Mouse (Mus musculus): Measurements from ENCODE around the gene Slc12a8. TPM values are rescaled to one million over a fixed set of nuclear protein-coding genes. Genes with fewer than 3 reads are reported as not detected.
A peak's percentile ranks its signal among the peaks of the same experiment; 100 is the strongest.

The Slc12a8 gene
- polyA plus RNA-seq, 1 experiment from 2014 or later: 1.8 TPM

- Histone ChIP-seq H3K9ac (replicated peaks; ENCODE audit: low read depth, low read length) (no peak overlapping the region), H3K4me3 (ENCODE audit: low read depth, low read length) (no peak overlapping the region), H3K4me2 (replicated peaks; ENCODE audit: low read depth, low read length) (no peak overlapping the region), H3K9me3 (ENCODE audit: control insufficient read depth, low read depth, low read length) (no peaks in the 10 kb centered on the region), H3K4me1 (ENCODE audit: control insufficient read depth, insufficient read depth, low read length) (peaks cover 52% of the 10 kb centered on the region), H3K27me3 (ENCODE audit: control insufficient read depth, insufficient read depth, low read length) (no peaks in the 10 kb centered on the region), H3K36me3 (ENCODE audit: control insufficient read depth, insufficient read depth, low read length) (no peaks in the 10 kb centered on the region), H3K27ac (ENCODE audit: low read length) (peak overlapping the region; percentile 39; the same call in 1 of the 2 replicates)
- no peak for ATAC-seq (ENCODE audit: insufficient number of reproducible peaks, insufficient read depth, low FRiP score, low read depth)
- WGBS: 90% methylated on average over 8 of the region's 8 CpGs
These were observed 65.4 kb downstream of the Slc12a8 start for GRCm38 (mm10) chr16:33582495-33582894.

GRCm38 (mm10) chr16:33583333-33583732 lies 66.2 kb downstream of the Slc12a8 start:
- Histone ChIP-seq H3K4me1 (ENCODE audit: control insufficient read depth, insufficient read depth, low read length) (peaks cover 55% of the 10 kb centered on the region), H3K27me3 (ENCODE audit: control insufficient read depth, insufficient read depth, low read length) (no peaks in the 10 kb centered on the region), H3K36me3 (ENCODE audit: control insufficient read depth, insufficient read depth, low read length) (no peaks in the 10 kb centered on the region), H3K4me2 (replicated peaks; ENCODE audit: low read depth, low read length) (peak overlapping the region; percentile 37; the same call in 1 of the 2 replicates), H3K9ac (replicated peaks; ENCODE audit: low read depth, low read length) (no peak overlapping the region), H3K27ac (ENCODE audit: low read length) (peak overlapping the region; percentile 99), H3K9me3 (ENCODE audit: control insufficient read depth, low read depth, low read length) (no peaks in the 10 kb centered on the region), H3K4me3 (ENCODE audit: low read depth, low read length) (no peak overlapping the region)
- no peak for ATAC-seq (ENCODE audit: insufficient number of reproducible peaks, insufficient read depth, low FRiP score, low read depth)
- WGBS: 45% methylated on average over 3 of the region's 3 CpGs

- peaks cover 55% of the 10 kb centered on the region for H3K4me1 ChIP-seq (ENCODE audit: control insufficient read depth, insufficient read depth, low read length)
- peak overlapping the region; percentile 99 for H3K27ac ChIP-seq (ENCODE audit: low read length)
- no peaks in the 10 kb centered on the region for H3K36me3 ChIP-seq (ENCODE audit: control insufficient read depth, insufficient read depth, low read length)
- WGBS: 15% methylated on average over 19 of the region's 19 CpGs
- H3K9ac ChIP-seq (replicated peaks; ENCODE audit: low read depth, low read length): peak overlapping the region; percentile 25; the same call in 1 of the 2 replicates
- peak overlapping the region; percentile 2; the same call in 1 of the 2 replicates for H3K4me3 ChIP-seq (ENCODE audit: low read depth, low read length)
- no peaks in the 10 kb centered on the region for H3K27me3 ChIP-seq (ENCODE audit: control insufficient read depth, insufficient read depth, low read length)
- no peaks in the 10 kb centered on the region for H3K9me3 ChIP-seq (ENCODE audit: control insufficient read depth, low read depth, low read length)
- peak; percentile 30; the same call in 1 of the 2 replicates for ATAC-seq (ENCODE audit: insufficient number of reproducible peaks, insufficient read depth, low FRiP score, low read depth)
- H3K4me2 ChIP-seq (replicated peaks; ENCODE audit: low read depth, low read length): peak overlapping the region; percentile 37
These were observed 66.8 kb downstream of the Slc12a8 start for GRCm38 (mm10) chr16:33583881-33584454.

GRCm38 (mm10) chr16:33584455-33585082 lies 67.4 kb downstream of the Slc12a8 start:
- peak overlapping the region; percentile 2; the same call in 1 of the 2 replicates for H3K4me3 ChIP-seq (ENCODE audit: low read depth, low read length)
- H3K4me2 ChIP-seq (replicated peaks; ENCODE audit: low read depth, low read length): peak overlapping the region; percentile 37
- WGBS: 13% methylated on average over 13 of the region's 13 CpGs
- ATAC-seq (ENCODE audit: insufficient number of reproducible peaks, insufficient read depth, low FRiP score, low read depth): peak; percentile 77
- no peaks in the 10 kb centered on the region for H3K9me3 ChIP-seq (ENCODE audit: control insufficient read depth, low read depth, low read length)
- H3K36me3 ChIP-seq (ENCODE audit: control insufficient read depth, insufficient read depth, low read length): no peaks in the 10 kb centered on the region
- H3K27ac ChIP-seq (ENCODE audit: low read length): peak overlapping the region; percentile 99
- H3K4me1 ChIP-seq (ENCODE audit: control insufficient read depth, insufficient read depth, low read length): peaks cover 55% of the 10 kb centered on the region
- peak overlapping the region; percentile 25; the same call in 1 of the 2 replicates for H3K9ac ChIP-seq (replicated peaks; ENCODE audit: low read depth, low read length)
- no peaks in the 10 kb centered on the region for H3K27me3 ChIP-seq (ENCODE audit: control insufficient read depth, insufficient read depth, low read length)

DNA sequence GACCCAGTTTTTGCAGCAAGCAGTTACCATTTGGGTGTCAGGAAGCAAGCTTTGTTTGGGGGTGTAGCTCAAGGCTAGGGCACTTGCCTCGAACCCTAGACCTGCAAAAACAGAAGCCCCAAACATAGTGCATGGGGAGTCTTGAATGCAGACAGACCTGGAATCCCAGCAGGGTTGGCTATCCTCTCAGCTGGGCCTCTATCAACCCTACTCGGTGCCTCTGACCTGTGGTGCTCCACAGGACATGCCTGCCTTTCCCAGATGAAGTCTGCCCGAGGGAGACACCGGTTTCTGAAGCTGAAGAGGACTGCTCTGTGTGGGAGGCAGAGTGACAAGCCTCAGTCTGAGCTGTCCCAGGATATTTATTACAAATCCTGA lies 67.9 kb downstream of the Slc12a8 start:
- H3K27me3 ChIP-seq (ENCODE audit: control insufficient read depth, insufficient read depth, low read length): no peaks in the 10 kb centered on the region
- peak; percentile 16; the same call in 1 of the 2 replicates for ATAC-seq (ENCODE audit: insufficient number of reproducible peaks, insufficient read depth, low FRiP score, low read depth)
- no peak overlapping the region for H3K9ac ChIP-seq (replicated peaks; ENCODE audit: low read depth, low read length)
- H3K36me3 ChIP-seq (ENCODE audit: control insufficient read depth, insufficient read depth, low read length): no peaks in the 10 kb centered on the region
- WGBS: 13% methylated on average over 4 of the region's 4 CpGs
- H3K27ac ChIP-seq (ENCODE audit: low read length): peak overlapping the region; percentile 99
- no peaks in the 10 kb centered on the region for H3K9me3 ChIP-seq (ENCODE audit: control insufficient read depth, low read depth, low read length)
- H3K4me3 ChIP-seq (ENCODE audit: low read depth, low read length): no peak overlapping the region
- no peak overlapping the region for H3K4me2 ChIP-seq (replicated peaks; ENCODE audit: low read depth, low read length)
- H3K4me1 ChIP-seq (ENCODE audit: control insufficient read depth, insufficient read depth, low read length): peaks cover 55% of the 10 kb centered on the region

DNA sequence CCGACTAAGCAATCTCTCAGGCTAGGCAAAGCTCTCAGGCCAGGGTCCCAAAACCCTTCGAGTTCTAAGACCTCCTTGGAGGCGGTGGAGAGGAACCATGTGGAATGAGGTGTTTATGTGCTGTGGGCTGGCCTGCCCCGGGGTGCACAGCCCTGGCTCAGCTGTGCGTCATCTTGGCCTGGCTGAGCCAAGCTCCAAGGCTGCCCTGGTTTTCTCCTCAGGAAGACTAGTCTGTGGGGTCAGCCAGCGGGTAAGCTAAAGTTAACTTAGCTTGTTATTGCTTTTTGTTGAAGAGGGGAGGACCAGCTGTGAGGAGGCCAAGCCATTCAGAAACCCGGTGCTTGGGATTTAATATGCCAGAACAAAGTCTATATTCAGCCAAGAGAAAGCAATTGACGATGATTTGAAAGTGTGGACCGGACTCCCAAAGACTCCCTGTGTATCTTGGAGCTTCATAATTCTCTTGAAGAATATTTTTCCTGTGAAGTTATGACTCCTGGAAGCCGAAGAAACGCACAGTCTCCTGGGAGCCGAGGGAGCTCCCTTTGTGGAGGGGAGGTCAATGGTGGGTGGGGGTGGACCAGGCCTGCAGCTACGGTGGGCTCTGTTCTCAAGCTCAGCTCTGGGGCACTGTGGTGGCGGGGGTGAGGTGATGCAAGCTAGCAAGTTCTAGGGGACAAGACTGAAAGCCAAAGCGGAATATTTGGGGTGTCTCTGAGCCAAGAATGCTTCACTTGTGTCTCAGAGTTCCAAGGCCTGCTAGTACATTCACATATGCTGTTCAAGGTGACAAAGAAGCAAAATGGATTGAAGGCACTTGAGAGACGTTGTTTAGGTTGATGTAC lies 70.4 kb downstream of the Slc12a8 start:
- H3K27me3 ChIP-seq (ENCODE audit: control insufficient read depth, insufficient read depth, low read length): no peaks in the 10 kb centered on the region
- peaks cover 40% of the 10 kb centered on the region for H3K4me1 ChIP-seq (ENCODE audit: control insufficient read depth, insufficient read depth, low read length)
- H3K9ac ChIP-seq (replicated peaks; ENCODE audit: low read depth, low read length): no peak overlapping the region
- H3K4me3 ChIP-seq (ENCODE audit: low read depth, low read length): no peak overlapping the region
- peak overlapping the region; percentile 79 for H3K27ac ChIP-seq (ENCODE audit: low read length)
- ATAC-seq (ENCODE audit: insufficient number of reproducible peaks, insufficient read depth, low FRiP score, low read depth): peak; percentile 28; the same call in 1 of the 2 replicates
- WGBS: 52% methylated on average over 16 of the region's 16 CpGs
- no peak overlapping the region for H3K4me2 ChIP-seq (replicated peaks; ENCODE audit: low read depth, low read length)
- no peaks in the 10 kb centered on the region for H3K36me3 ChIP-seq (ENCODE audit: control insufficient read depth, insufficient read depth, low read length)
- no peaks in the 10 kb centered on the region for H3K9me3 ChIP-seq (ENCODE audit: control insufficient read depth, low read depth, low read length)

GRCm38 (mm10) chr16:33588845-33589244 lies 71.7 kb downstream of the Slc12a8 start:
- Histone ChIP-seq H3K9me3 (ENCODE audit: control insufficient read depth, low read depth, low read length) (no peaks in the 10 kb centered on the region), H3K4me3 (ENCODE audit: low read depth, low read length) (no peak overlapping the region), H3K4me2 (replicated peaks; ENCODE audit: low read depth, low read length) (no peak overlapping the region), H3K36me3 (ENCODE audit: control insufficient read depth, insufficient read depth, low read length) (no peaks in the 10 kb centered on the region), H3K4me1 (ENCODE audit: control insufficient read depth, insufficient read depth, low read length) (peaks cover 35% of the 10 kb centered on the region), H3K27me3 (ENCODE audit: control insufficient read depth, insufficient read depth, low read length) (no peaks in the 10 kb centered on the region), H3K27ac (ENCODE audit: low read length) (no peak overlapping the region), H3K9ac (replicated peaks; ENCODE audit: low read depth, low read length) (no peak overlapping the region)
- whole genome bisulfite sequencing: 80% methylated on average over 2 of the region's 2 CpGs
- no peak for ATAC-seq (ENCODE audit: insufficient number of reproducible peaks, insufficient read depth, low FRiP score, low read depth)

DNA sequence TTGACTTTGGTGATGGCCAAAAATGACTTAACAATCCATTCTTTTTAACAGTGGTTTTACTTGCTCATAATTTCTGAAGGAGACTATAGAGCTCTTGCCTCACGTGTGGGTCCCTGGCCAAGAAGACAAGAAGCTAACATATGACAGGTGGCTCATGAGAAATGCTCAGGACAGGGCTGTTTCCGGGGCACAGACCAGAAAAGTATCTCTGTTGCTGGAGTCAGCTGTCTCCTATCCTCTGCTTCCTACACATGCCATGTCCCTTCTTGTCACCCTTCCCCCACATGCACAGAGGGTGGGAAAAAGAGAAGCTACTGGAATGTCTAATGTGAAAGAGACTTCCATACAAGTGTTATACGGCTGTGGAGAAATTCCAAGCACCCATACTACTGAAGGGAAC lies 73.3 kb downstream of the Slc12a8 start:
- H3K27me3 ChIP-seq (ENCODE audit: control insufficient read depth, insufficient read depth, low read length): no peaks in the 10 kb centered on the region
- ATAC-seq (ENCODE audit: insufficient number of reproducible peaks, insufficient read depth, low FRiP score, low read depth): no peak
- peaks cover 26% of the 10 kb centered on the region for H3K4me1 ChIP-seq (ENCODE audit: control insufficient read depth, insufficient read depth, low read length)
- H3K9ac ChIP-seq (replicated peaks; ENCODE audit: low read depth, low read length): no peak overlapping the region
- no peak overlapping the region for H3K4me2 ChIP-seq (replicated peaks; ENCODE audit: low read depth, low read length)
- H3K36me3 ChIP-seq (ENCODE audit: control insufficient read depth, insufficient read depth, low read length): no peaks in the 10 kb centered on the region
- WGBS: 84% methylated on average over 3 of the region's 3 CpGs
- no peak overlapping the region for H3K4me3 ChIP-seq (ENCODE audit: low read depth, low read length)
- H3K9me3 ChIP-seq (ENCODE audit: control insufficient read depth, low read depth, low read length): no peaks in the 10 kb centered on the region
- no peak overlapping the region for H3K27ac ChIP-seq (ENCODE audit: low read length)

Data from stomach, embryonic 14.5 days (tissue).